Mouse (Mus musculus) cerebellum, adult 8-10 months (tissue): ENCODE measurements around the gene Mrps26.

Experiments
- DNase-seq: peaks from one replicate; pipeline ENCODE4 v3.0.0; 2022

Mrps26 gene

DNA sequence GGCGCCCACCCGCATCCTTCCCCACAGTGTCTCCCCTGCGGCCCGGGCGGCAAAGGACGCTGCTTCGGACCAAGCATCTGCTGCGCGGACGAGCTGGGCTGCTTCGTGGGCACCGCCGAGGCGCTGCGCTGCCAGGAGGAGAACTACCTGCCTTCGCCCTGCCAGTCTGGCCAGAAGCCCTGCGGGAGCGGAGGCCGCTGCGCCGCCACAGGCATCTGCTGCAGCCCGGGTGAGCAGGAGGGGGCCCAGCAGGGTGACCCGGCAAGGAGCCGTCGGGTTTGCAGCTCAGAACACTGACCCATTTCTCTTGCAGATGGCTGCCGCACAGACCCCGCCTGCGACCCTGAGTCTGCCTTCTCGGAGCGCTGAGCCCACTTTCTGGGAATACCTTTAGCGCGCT is 13.0 kb downstream of the Mrps26 start:
- DNase-seq: peak; percentile 51

- DNase-seq: no peak
Measured at GRCm38 (mm10) chr2:130577021-130577420, 13.5 kb downstream of the Mrps26 start.

GRCm38 (mm10) chr2:130577632-130578031 is 14.1 kb downstream of the Mrps26 start:
- no peak for DNase-seq

GRCm38 (mm10) chr2:130578148-130578547 is 14.6 kb downstream of the Mrps26 start:
- peak; percentile 62 for DNase-seq

DNA sequence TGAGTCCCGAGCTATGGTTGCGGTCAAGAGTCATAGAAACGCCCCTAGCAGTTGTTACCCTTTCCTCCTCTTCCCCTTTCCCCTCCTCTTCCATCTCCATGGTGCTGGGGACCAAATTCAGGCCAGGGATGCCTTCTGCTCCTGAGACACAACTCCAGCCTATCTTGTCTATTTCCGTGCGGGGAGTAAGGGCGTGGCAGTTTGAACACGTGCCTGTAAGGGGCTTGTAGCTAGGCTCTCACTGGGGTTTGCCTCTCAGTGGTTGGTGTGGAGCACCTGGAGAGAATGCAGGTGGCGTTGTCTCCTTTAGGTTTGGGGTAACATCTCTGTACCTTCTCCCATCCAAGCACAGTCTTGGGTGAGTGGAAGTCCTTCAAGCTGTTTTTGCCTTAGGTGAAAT is 16.2 kb downstream of the Mrps26 start:
- no peak for DNase-seq

DNA sequence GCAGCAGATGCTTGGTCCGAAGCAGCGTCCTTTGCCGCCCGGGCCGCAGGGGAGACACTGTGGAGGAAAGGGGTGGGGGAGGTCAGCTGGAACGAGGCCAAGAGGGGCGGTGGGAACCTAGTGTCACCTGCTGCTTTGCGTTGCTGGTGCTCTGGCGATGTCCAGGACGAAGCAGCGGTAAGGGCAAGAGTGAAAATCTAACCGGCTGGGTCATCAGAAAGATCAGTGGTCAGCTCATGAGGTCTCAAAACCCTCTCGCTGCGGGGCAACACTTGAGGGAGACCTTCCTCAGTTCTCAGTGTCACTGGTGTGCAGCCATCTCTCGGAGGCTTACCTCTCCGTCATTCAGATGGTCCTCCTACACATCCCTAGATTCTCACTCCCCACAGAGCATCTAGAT is 17.7 kb downstream of the Mrps26 start:
- no peak for DNase-seq

DNA sequence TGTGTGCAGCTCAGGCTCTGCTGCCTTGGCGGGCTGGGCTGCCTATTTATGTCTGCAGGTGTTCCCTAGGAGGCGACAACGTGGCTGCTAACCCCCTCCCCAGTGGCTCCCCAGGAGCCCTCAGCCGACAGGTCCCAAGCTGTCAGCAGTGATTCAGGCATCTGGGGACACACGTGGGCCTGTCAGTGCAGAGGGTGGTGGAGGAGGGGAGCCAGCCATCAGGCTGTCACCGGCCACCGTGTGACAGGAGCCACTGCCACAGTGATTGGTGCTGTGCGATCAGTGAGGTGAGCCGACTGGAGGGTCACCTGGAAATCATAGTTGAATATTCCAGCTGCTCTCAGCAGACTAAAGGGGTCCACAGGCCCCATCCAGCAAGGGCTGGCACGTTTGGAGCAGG is 19.0 kb downstream of the Mrps26 start, which contains the start of gene Avp:
Avp (minus strand) TSS at position 3 of the 400 bp plus-strand sequence.
- no peak for DNase-seq

GRCm38 (mm10) chr2:130583902-130584560 is 20.5 kb downstream of the Mrps26 start:
- DNase-seq: no peak

GRCm38 (mm10) chr2:130586016-130586415 is 22.5 kb downstream of the Mrps26 start:
- no peak for DNase-seq

GRCm38 (mm10) chr2:130588373-130588772 is 24.8 kb downstream of the Mrps26 start:
- no peak for DNase-seq

GRCm38 (mm10) chr2:130589157-130589556 is 25.6 kb downstream of the Mrps26 start:
- no peak for DNase-seq

DNA sequence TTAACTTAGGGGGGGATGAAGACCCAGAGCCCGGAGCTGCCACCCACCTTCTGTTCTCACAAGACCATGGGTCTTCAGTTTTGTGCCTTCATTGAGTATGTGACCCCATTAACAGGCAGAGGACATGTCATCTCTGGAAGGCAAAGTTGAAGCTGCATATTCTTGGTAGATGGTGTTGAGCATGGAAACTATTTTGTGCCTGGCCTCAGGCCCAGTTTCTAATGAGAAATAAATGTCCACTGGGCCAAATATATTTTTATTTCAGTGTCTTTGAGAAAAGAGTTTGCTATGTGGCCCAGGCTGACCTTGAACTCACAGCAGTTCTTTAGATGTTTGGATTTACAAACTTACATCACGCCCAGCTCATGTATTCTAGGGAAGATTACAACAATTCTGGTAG is 26.2 kb downstream of the Mrps26 start:
- DNase-seq: no peak

DNA sequence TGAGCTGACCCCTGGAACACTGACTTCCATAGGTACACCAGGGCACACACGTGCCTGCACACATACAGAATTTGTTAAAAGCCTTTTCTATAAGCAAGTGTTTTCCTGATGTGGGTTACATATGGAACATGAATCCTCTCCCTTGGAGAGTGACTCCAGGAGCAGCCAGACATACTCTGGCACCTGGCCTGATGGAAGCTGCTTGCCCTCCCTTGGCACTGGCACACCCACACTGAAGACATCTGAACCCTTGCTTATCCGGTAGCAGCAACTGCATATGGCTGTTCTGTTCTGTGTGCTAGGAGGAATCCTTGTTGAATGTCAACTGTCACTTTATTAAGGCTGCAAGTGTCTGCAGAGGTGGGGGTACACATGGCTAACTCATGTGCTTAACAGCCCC is 27.5 kb downstream of the Mrps26 start:
- no peak for DNase-seq

GRCm38 (mm10) chr2:130595596-130595995 is 32.1 kb downstream of the Mrps26 start:
- no peak for DNase-seq

GRCm38 (mm10) chr2:130597601-130598010 is 34.1 kb downstream of the Mrps26 start:
- peak; percentile 32 for DNase-seq

- DNase-seq: no peak
Measured at GRCm38 (mm10) chr2:130598399-130598798, 34.9 kb downstream of the Mrps26 start.

GRCm38 (mm10) chr2:130602195-130602594 is 38.7 kb downstream of the Mrps26 start:
- no peak for DNase-seq

GRCm38 (mm10) chr2:130613091-130613490 is 49.5 kb downstream of the Mrps26 start:
- DNase-seq: peak; percentile 30
